Mouse (Mus musculus) right cerebral cortex, postnatal 14 days (tissue): ENCODE results near the gene Rps6kb1.

Source experiments
- DNase-seq: peaks from one replicate; pipeline ENCODE4 v3.0.0; 2022

The Rps6kb1 gene

GRCm38 (mm10) chr11:86464275-86464674, 80.3 kb downstream of the Rps6kb1 start:
- peak; percentile 72 for DNase-seq

- DNase-seq = no peak
Observed at GRCm38 (mm10) chr11:86462579-86462978, 82.0 kb downstream of the Rps6kb1 start.

- no peak for DNase-seq
Observed at GRCm38 (mm10) chr11:86458866-86459265, 85.7 kb downstream of the Rps6kb1 start.

- peak; percentile 29 for DNase-seq
Observed at GRCm38 (mm10) chr11:86457545-86457944, 87.1 kb downstream of the Rps6kb1 start.

GRCm38 (mm10) chr11:86453991-86454390, 90.6 kb downstream of the Rps6kb1 start:
- no peak for DNase-seq
